Mouse (Mus musculus): ENCODE results near the gene Srgap3. TPM values are rescaled to one million over a fixed set of nuclear protein-coding genes. Genes with fewer than 3 reads are reported as not detected.

Srgap3 gene
- polyA plus RNA-seq, 1 experiment from 2014 or later = 1.2 TPM

- no peak for DNase-seq (ENCODE audit: low spot score)
Observed at GRCm38 (mm10) chr6:112916243-112916642, 30.8 kb downstream of the Srgap3 start.

GRCm38 (mm10) chr6:112912552-112912951 lies 34.5 kb downstream of the Srgap3 start:
- no peak for DNase-seq (ENCODE audit: low spot score)

GRCm38 (mm10) chr6:112909711-112910110 lies 37.4 kb downstream of the Srgap3 start:
- DNase-seq (ENCODE audit: low spot score) = no peak

- no peak for DNase-seq (ENCODE audit: low spot score)
Observed at GRCm38 (mm10) chr6:112907887-112908584, 39.0 kb downstream of the Srgap3 start.

GRCm38 (mm10) chr6:112903796-112904195 lies 43.3 kb downstream of the Srgap3 start:
- no peak for DNase-seq (ENCODE audit: low spot score)

GRCm38 (mm10) chr6:112903226-112903625 lies 43.8 kb downstream of the Srgap3 start:
- DNase-seq (ENCODE audit: low spot score) = no peak

- DNase-seq (ENCODE audit: low spot score) = no peak
Observed at GRCm38 (mm10) chr6:112902791-112903190, 44.3 kb downstream of the Srgap3 start.

GRCm38 (mm10) chr6:112900306-112900705 lies 46.8 kb downstream of the Srgap3 start:
- no peak for DNase-seq (ENCODE audit: low spot score)

- DNase-seq (ENCODE audit: low spot score) = no peak
Observed at GRCm38 (mm10) chr6:112899711-112900110, 47.4 kb downstream of the Srgap3 start.

GRCm38 (mm10) chr6:112899276-112899675 lies 47.8 kb downstream of the Srgap3 start:
- DNase-seq (ENCODE audit: low spot score) = no peak

GRCm38 (mm10) chr6:112898435-112898834 lies 48.6 kb downstream of the Srgap3 start:
- no peak for DNase-seq (ENCODE audit: low spot score)

- DNase-seq (ENCODE audit: low spot score) = no peak
Observed at GRCm38 (mm10) chr6:112896372-112896771, 50.7 kb downstream of the Srgap3 start.

GRCm38 (mm10) chr6:112890331-112890751 lies 56.7 kb downstream of the Srgap3 start:
- no peak for DNase-seq (ENCODE audit: low spot score)

- no peak for DNase-seq (ENCODE audit: low spot score)
Observed at GRCm38 (mm10) chr6:112883588-112884135, 63.4 kb downstream of the Srgap3 start.

GRCm38 (mm10) chr6:112880048-112880534 lies 67.0 kb downstream of the Srgap3 start:
- DNase-seq (ENCODE audit: low spot score) = no peak

- no peak for DNase-seq (ENCODE audit: low spot score)
Observed at GRCm38 (mm10) chr6:112879154-112879553, 67.9 kb downstream of the Srgap3 start.

- no peak for DNase-seq (ENCODE audit: low spot score)
Observed at GRCm38 (mm10) chr6:112873089-112873835, 73.8 kb downstream of the Srgap3 start.

GRCm38 (mm10) chr6:112871241-112871780 lies 75.8 kb downstream of the Srgap3 start:
- DNase-seq (ENCODE audit: low spot score) = no peak

- no peak for DNase-seq (ENCODE audit: low spot score)
Observed at GRCm38 (mm10) chr6:112868197-112868957, 78.7 kb downstream of the Srgap3 start.

GRCm38 (mm10) chr6:112866096-112866495 lies 81.0 kb downstream of the Srgap3 start:
- DNase-seq (ENCODE audit: low spot score) = no peak

GRCm38 (mm10) chr6:112865021-112865531 lies 82.0 kb downstream of the Srgap3 start:
- no peak for DNase-seq (ENCODE audit: low spot score)
